Mouse (Mus musculus): ENCODE measurements around the gene Agmat. TPM values are rescaled to one million over a fixed set of nuclear protein-coding genes. Genes with fewer than 3 reads are reported as not detected.

The Agmat gene
- total RNA-seq (2021) (10 to 100 TPM; 25.7 to 59.4 TPM), polyA plus RNA-seq (2012; rRNA removed) (5.8 and 9.2 TPM in 2 replicates)
- long read RNA-seq, partial matches to known transcripts, result 22 of 24 reads
- long read RNA-seq, other reads (novel, unspliced or antisense), result 1 of 24 reads

DNA sequence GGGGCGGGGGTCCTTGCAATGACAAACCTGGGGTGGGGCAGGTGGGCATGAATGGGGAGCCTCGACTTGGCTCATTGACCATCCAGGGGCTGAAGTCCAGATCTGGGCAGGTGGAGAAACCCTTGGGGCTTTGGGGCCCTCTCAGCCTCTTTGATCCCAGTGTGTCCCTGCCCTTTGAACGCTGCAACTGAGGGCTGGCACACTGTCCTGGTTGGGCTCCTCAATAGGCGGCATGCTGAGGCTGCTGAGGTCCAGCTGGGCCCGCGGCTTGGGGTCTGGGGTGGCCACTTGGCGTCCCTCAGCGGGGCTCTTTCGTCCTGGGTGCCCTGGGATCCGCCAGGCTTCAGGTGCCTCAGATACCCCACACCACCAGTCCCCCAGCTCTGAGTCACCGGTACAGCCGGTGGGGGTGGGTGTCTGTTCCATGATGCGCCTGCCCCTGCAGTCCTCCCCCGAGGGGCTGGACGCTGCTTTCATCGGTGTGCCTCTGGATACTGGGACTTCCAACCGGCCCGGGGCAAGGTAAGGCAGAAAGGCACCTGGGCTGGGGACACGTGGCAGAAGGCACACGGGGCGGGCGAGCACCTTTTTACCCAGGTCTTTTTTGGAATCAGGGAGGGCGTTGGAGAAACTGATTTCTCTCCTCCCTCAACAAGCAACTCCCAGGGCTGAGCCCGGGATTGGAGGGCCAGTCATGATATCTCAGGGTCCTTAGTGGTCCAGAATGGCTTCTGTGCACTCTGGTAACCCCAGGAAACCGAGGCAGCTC lies at the start of gene Agmat:
Gene Agmat (plus strand): TSS at position 95 of the 769 bp plus-strand sequence.
- DNase-seq, result no peak

GRCm38 (mm10) chr4:141704625-141705024 lies 41.8 kb upstream of the Agmat start:
- peak; percentile 60 for DNase-seq

GRCm38 (mm10) chr4:141705331-141705730 lies 41.1 kb upstream of the Agmat start:
- DNase-seq, result peak; percentile 45

DNA sequence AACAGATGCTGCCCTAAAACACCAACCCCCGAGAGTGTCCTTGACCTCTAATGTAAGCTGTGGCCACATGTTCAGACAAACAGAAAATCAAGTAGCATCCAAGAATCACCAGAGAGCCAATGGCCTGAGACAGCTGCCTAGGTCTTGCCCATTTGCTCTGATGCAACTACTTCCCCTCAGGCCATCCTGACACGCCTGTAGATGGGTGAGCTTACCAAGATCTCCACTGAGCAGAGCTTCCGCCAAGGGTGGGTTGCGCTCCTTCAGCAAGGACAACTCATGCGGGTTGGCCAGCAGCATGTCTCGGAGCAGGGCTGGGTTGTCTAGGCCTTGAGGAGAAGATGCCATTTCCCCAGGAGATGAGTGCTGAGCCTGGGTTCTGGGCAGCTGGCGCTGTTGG lies 38.5 kb upstream of the Agmat start:
- no peak for DNase-seq

- no peak for DNase-seq
Measured at GRCm38 (mm10) chr4:141708971-141709370, 37.5 kb upstream of the Agmat start.

GRCm38 (mm10) chr4:141711250-141711649 lies 35.2 kb upstream of the Agmat start:
- no peak for DNase-seq

- DNase-seq, result no peak
Measured at GRCm38 (mm10) chr4:141713598-141714142, 32.8 kb upstream of the Agmat start.

- no peak for DNase-seq
Measured at GRCm38 (mm10) chr4:141715027-141715426, 31.4 kb upstream of the Agmat start.

DNA sequence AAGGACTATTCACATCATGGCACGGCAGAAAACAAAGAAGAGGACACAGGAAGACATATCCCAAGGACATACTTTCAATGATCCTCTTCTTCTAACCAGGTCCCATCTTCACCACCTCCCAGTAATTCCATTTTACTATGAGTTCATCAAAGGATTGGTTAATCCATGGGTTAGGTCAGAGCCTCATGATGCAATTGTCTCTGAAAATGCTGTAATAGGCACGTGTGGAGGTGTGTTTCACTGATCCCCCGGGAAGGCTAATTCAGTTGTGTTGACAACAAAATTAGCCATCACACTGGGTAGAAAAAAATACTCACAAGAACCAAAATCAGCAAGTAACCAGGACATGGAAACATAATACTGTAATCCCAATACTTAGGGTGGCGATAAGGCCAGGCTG lies 28.8 kb upstream of the Agmat start:
- no peak for DNase-seq

- DNase-seq, result no peak
Measured at GRCm38 (mm10) chr4:141719304-141719703, 27.2 kb upstream of the Agmat start.

DNA sequence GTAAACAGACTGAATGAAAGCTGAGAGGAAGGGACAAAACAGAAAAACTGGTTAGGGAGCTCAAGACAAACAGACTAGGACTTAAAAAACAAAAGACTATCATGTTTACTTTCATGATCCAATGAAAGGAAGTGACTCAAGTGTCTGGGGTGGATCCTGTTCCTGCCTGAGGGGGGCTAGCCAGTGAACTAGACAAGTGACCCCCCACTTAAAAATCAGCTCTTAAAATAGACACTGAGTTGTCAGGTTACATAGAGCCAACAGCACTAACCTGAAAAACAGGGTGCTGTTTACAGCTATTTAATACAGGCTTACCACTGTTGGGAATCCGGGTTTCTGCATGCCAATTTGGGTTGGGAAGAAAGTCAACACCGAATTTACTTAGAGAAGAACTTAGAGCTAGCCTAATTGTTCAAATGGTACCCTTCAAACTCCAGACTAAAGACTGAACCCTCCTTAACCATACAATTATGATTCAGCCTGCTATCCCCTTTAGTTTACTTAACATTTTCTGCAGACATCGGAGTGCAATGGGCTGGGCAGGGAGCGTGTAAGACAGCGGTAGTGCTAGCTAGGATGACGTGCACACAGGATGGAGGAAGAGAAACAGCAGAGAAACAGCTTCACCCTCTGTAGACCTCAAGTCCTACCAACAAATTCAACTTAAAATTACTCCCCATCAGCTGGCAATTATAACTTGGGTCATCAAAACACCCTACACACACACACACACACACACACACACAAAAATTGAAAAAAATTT lies 25.5 kb upstream of the Agmat start:
- no peak for DNase-seq

DNA sequence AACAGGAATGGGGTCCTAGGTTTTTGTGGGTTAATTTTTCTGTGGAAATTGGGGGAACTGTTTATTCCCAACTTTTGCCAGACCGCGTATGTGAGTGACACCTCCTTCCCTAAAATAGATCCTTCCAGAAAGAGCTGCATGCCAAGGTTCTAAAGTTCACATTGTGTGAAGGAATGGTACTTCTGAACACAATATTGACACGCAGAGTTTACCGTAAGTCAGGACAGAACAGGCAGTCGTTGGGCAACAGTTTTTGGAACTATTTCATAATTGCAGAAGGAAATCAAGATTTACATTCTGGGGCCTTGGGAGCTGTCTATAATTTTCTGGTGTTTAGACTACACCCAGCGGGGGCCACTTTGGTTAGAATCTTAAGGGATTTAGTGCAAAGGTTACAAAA lies 24.5 kb upstream of the Agmat start:
- no peak for DNase-seq

- DNase-seq, result peak; percentile 97
Measured at GRCm38 (mm10) chr4:141722731-141723672, 23.5 kb upstream of the Agmat start, which contains the start of gene Ddi2. Ddi2 (minus strand) TSS chr4:141723419.

DNA sequence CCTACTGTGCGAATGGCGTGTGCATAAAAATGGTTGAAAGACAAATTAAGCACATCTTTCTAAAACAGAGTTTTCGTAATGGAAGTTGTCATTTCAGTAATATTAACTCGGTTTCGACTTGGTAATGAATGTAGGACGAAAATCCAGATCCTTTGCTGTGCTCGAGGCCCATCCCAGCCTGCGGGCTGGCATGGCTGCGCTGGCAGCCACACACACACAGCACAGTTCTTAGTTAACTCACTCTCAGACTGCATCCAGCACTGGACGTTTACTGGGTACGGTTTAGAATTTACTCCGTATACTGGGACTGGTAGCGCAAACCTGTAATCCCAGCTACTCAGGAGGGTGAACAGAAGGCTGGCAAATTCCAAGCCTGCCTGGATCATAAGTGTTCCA lies 22.8 kb upstream of the Agmat start:
- DNase-seq, result no peak

DNA sequence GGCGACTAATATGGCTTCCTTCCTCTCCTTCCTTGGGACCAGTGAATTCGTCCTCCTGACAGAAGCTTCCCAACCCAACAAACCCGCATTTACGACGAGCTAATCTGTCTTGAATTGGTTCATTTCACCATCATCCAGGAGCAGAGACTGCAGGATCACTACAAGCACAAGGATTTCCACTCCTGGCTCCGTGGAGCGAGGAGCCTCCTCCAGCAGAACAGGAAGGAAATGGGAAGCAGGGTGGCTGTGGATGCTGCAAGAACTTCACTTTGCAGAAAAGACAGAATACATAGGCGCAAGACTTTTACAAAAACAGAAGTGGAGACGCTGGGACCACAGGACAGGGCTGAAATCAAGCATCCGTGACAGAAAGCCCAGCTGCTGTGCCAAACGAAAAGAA lies 21.9 kb upstream of the Agmat start:
- DNase-seq, result no peak

DNA sequence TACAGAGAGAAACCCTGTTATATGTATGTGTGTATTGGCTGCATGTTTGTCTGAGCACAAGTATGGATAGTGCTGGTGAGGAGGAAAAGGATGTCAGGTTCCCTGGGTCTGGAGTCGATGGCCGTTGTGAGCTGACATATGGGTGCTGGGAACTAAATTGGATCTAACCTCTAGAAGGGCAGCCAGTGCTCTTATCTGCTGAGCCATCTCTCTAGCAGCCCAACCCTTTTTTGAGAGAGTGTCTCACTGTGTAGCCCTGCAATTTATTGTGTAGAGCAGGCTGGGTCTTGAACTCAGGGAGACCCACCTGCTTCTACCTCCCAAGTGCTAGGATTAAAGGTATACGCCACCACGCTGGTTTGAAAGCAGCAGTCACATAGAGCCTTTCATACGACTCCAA lies 21.2 kb upstream of the Agmat start:
- no peak for DNase-seq

GRCm38 (mm10) chr4:141725738-141726137 lies 20.7 kb upstream of the Agmat start:
- no peak for DNase-seq

DNA sequence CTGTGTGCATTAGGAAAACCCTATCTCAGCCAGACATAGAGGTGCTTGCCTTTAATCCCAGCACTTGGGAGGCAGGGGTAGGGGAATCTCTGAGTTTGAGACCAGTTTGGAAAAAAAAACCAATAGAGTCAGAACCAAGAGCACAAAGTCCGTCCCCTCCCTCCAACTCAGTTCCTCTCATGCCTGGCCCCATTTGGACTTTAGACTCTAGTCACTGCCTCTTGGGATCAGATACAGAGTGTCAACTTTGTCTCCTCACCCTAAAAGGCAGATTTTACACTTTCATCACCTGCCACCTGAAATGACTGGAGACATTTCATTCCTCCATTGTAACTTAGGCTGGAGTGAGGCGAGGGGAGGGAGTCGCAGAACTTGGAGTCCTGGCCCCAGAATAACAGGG lies 17.2 kb upstream of the Agmat start:
- no peak for DNase-seq

- no peak for DNase-seq
Measured at GRCm38 (mm10) chr4:141730401-141730800, 16.1 kb upstream of the Agmat start.

DNA sequence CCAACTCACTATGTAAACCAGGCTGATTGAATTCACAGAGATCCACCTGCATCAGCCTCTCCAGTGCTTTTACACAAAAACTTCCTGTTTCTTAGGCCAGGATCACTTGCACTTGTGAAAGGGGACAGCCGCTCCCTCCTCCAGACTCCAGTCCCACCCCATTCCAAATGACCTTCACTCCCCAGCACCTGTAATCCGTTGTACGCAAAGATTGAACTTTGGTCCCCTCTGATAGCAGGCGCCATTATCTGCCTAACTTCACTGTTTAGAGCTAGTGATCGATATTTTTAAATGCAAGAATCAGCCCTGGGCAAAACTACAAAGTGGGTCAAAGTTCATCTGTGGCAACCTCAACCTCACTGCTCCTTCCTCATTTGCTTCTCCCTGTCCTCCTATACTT lies 14.7 kb upstream of the Agmat start:
- DNase-seq, result no peak

GRCm38 (mm10) chr4:141734446-141735205 lies 11.8 kb upstream of the Agmat start:
- peak; percentile 91 for DNase-seq
